Mouse (Mus musculus) cerebellum, adult 9-10 months (tissue): Measurements from ENCODE around the gene Rnf215.
"Not testable (repeated sequence)": the region's sequence is repeated elsewhere in the genome, so short reads cannot be mapped to it uniquely, and the experiment has no call there.

Experiments
- DNase-seq: peaks from one replicate; pipeline ENCODE4 v3.0.0; 2022

Gene Rnf215

GRCm38 (mm10) chr11:4113970-4114369 lies 21.0 kb upstream of the Rnf215 start:
- DNase-seq: no peak

GRCm38 (mm10) chr11:4114541-4114940 lies 20.5 kb upstream of the Rnf215 start:
- not testable (repeated sequence) for DNase-seq

- no peak for DNase-seq
Observed at GRCm38 (mm10) chr11:4115407-4115806, 19.6 kb upstream of the Rnf215 start.

GRCm38 (mm10) chr11:4116458-4117141 lies 18.4 kb upstream of the Rnf215 start:
- DNase-seq: no peak

GRCm38 (mm10) chr11:4117372-4118071 lies 17.5 kb upstream of the Rnf215 start:
- no peak for DNase-seq

GRCm38 (mm10) chr11:4118081-4118921 lies 16.7 kb upstream of the Rnf215 start:
- peak; percentile 86 for DNase-seq

- DNase-seq: no peak
Observed at GRCm38 (mm10) chr11:4119635-4120034, 15.4 kb upstream of the Rnf215 start.

- DNase-seq: no peak
Observed at GRCm38 (mm10) chr11:4121691-4122090, 13.3 kb upstream of the Rnf215 start.

GRCm38 (mm10) chr11:4122226-4122625 lies 12.8 kb upstream of the Rnf215 start:
- DNase-seq: no peak

GRCm38 (mm10) chr11:4122742-4123579 lies 12.0 kb upstream of the Rnf215 start, which contains the start of gene Sec14l2:
Gene Sec14l2 (minus strand): TSS chr11:4123415.
- DNase-seq: no peak

GRCm38 (mm10) chr11:4123922-4124321 lies 11.1 kb upstream of the Rnf215 start:
- no peak for DNase-seq

- no peak for DNase-seq
Observed at GRCm38 (mm10) chr11:4127059-4127458, 7.9 kb upstream of the Rnf215 start.

GRCm38 (mm10) chr11:4128461-4128860 lies 6.5 kb upstream of the Rnf215 start:
- not testable (repeated sequence) for DNase-seq

- DNase-seq: peak; percentile 36
Observed at GRCm38 (mm10) chr11:4133450-4133849, 1.6 kb upstream of the Rnf215 start.

- DNase-seq: peak; percentile 32
Observed at GRCm38 (mm10) chr11:4134400-4134799, 602 bp upstream of the Rnf215 start.

- DNase-seq: no peak
Observed at GRCm38 (mm10) chr11:4138964-4139363, 4.0 kb downstream of the Rnf215 start.

- DNase-seq: no peak
Observed at GRCm38 (mm10) chr11:4141505-4141904, 6.5 kb downstream of the Rnf215 start.

GRCm38 (mm10) chr11:4142352-4142751 lies 7.3 kb downstream of the Rnf215 start:
- DNase-seq: no peak

GRCm38 (mm10) chr11:4143281-4144062 lies 8.5 kb downstream of the Rnf215 start:
- DNase-seq: no peak

GRCm38 (mm10) chr11:4146381-4146780 lies 11.4 kb downstream of the Rnf215 start:
- DNase-seq: no peak

GRCm38 (mm10) chr11:4147098-4147497 lies 12.1 kb downstream of the Rnf215 start:
- DNase-seq: no peak

- DNase-seq: no peak
Observed at GRCm38 (mm10) chr11:4148120-4148519, 13.1 kb downstream of the Rnf215 start.
